Mouse (Mus musculus) hindbrain, embryonic 16.5 days (tissue): Measurements from ENCODE around the gene Col17a1. TPM values are rescaled to one million over a fixed set of nuclear protein-coding genes. Genes with fewer than 3 reads are reported as not detected.

Source experiments
- ATAC-seq: fragments of 200-750 bp; cut with Nextera tagmentation; 2 replicates; pipeline ENCODE4 v1.8.0; 2017; ENCODE audit warnings: moderate TSS enrichment, moderate library complexity
- H3K27ac ChIP-seq: fragments of 300-500 bp; sonication (generic); 2 replicates; pipeline ENCODE4 v1.5.1; 2014; ENCODE audit warnings: low read depth, mild to moderate bottlenecking, control low read depth, low read length, moderate library complexity
- H3K27me3 ChIP-seq: fragments of 300-500 bp; sonication (generic); replicated peaks from 2 replicates; pipeline ENCODE4 v1.6.1; 2014; ENCODE audit warnings: low read length; ENCODE audit not compliant: control insufficient read depth, insufficient read depth
- H3K36me3 ChIP-seq: fragments of 300-500 bp; sonication (generic); 2 replicates; pipeline ENCODE4 v1.6.1; 2014; ENCODE audit warnings: mild to moderate bottlenecking, low read length, moderate library complexity, mixed read lengths; ENCODE audit not compliant: control insufficient read depth, insufficient read depth
- H3K4me1 ChIP-seq: fragments of 300-500 bp; sonication (generic); 2 replicates; pipeline ENCODE4 v1.6.1; 2014; ENCODE audit warnings: low read depth, low read length; ENCODE audit not compliant: control insufficient read depth, insufficient read depth
- H3K4me2 ChIP-seq: fragments of 300-500 bp; sonication (generic); 2 replicates; pipeline ENCODE4 v1.6.1; 2014; ENCODE audit warnings: mild to moderate bottlenecking, low read length, control low read depth, moderate library complexity
- H3K4me3 ChIP-seq: fragments of 300-500 bp; sonication (generic); 2 replicates; pipeline ENCODE4 v1.5.1; 2014; ENCODE audit warnings: mild to moderate bottlenecking, low read length, control low read depth, moderate library complexity
- H3K9ac ChIP-seq: fragments of 300-500 bp; sonication (generic); 2 replicates; pipeline ENCODE4 v1.6.1; 2014; ENCODE audit warnings: low read depth, mild to moderate bottlenecking, control low read depth, low read length, moderate library complexity
- H3K9me3 ChIP-seq: fragments of 300-500 bp; sonication (generic); 2 replicates; pipeline ENCODE4 v1.6.1; 2014; ENCODE audit warnings: mild to moderate bottlenecking, low read length, moderate library complexity; ENCODE audit not compliant: control insufficient read depth
- WGBS: fragments of 180-500 bp; shearing (Covaris S2); extraction: QIAGEN DNeasy Blood & Tissue Kit; methylation state at CpG from one replicate; pipeline ENCODE4 v1.1.7; 2014; 5-methylcytosine and 5-hydroxymethylcytosine counted together
- polyA plus RNA-seq: library from polyadenylated mRNA; unstranded; fragments of >200 nt; fragmentation: Nextera tagmentation; extraction: Ambion mirVana; gene quantifications from 2 replicates; pipeline ENCODE4 v1.2.1, GENCODE M21; 2015

Col17a1 gene
- polyA plus RNA-seq, 1 experiment from 2014 or later: 0.39 TPM

GRCm38 (mm10) chr19:47695725-47696124 lies 3.8 kb upstream of the Col17a1 start:
- Histone ChIP-seq H3K9ac (no peak overlapping the region), H3K4me3 (no peak overlapping the region), H3K9me3 (no peaks in the 10 kb centered on the region), H3K27me3 (no peaks in the 10 kb centered on the region), H3K4me1 (no peaks in the 10 kb centered on the region), H3K36me3 (no peaks in the 10 kb centered on the region), H3K27ac (no peak overlapping the region), H3K4me2 (no peak overlapping the region)
- WGBS: 89% methylated on average over 6 of the region's 6 CpGs
- no peak for ATAC-seq

DNA sequence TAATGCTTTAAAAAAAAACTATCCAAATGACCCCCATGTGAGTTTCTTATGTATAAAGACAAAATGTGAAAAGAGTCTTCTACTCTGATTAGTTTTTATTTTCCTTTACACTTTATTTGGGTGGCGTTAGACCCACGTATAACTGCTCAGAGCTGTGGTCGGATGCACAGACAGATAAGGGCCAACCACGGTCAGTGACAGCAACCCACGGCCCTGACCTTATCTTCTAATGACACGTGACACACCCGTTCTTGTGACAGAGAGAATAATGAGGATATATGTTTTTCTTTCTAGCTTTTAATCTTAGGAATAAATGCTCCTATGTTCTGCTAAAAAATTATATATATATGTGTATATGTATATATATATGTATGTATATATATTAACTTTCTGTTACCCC lies 2.3 kb downstream of the Col17a1 start:
- ATAC-seq: no peak
- Histone ChIP-seq H3K4me3 (no peak overlapping the region), H3K9me3 (no peaks in the 10 kb centered on the region), H3K4me1 (no peaks in the 10 kb centered on the region), H3K4me2 (no peak overlapping the region), H3K27ac (no peak overlapping the region), H3K27me3 (no peaks in the 10 kb centered on the region), H3K36me3 (no peaks in the 10 kb centered on the region), H3K9ac (no peak overlapping the region)
- 91% methylated on average over 7 of the region's 7 CpGs for WGBS

DNA sequence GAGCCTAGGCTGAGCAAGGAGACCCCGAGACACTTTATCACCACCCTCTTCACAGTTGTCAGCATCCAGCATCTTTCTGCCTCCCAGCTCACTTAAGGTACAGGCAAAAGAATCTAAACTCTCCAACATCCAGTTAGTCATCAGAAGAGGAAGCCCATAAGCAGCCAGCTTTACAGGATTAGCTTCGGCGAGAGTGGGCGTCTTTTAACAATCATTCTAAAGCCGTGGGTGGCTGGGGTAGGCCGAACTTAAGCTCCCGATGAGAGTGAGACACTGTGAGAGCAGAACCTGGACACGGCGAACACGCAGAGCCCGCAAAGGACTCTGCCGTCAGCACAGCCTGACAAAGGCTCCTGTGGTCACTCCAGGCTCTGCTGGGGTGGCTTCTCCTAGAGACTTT lies 13.2 kb downstream of the Col17a1 start:
- Histone ChIP-seq H3K4me1 (no peaks in the 10 kb centered on the region), H3K27me3 (no peaks in the 10 kb centered on the region), H3K4me2 (no peak overlapping the region), H3K9ac (no peak overlapping the region), H3K27ac (no peak overlapping the region), H3K9me3 (no peaks in the 10 kb centered on the region), H3K4me3 (no peak overlapping the region), H3K36me3 (no peaks in the 10 kb centered on the region)
- no peak for ATAC-seq
- WGBS: 79% methylated on average over 12 of the region's 12 CpGs

GRCm38 (mm10) chr19:47674419-47674818 lies 17.5 kb downstream of the Col17a1 start:
- no peaks in the 10 kb centered on the region for H3K9me3 ChIP-seq
- H3K9ac ChIP-seq: no peak overlapping the region
- no peaks in the 10 kb centered on the region for H3K36me3 ChIP-seq
- H3K4me1 ChIP-seq: no peaks in the 10 kb centered on the region
- H3K27me3 ChIP-seq: no peaks in the 10 kb centered on the region
- no peak overlapping the region for H3K4me3 ChIP-seq
- no peak for ATAC-seq
- H3K4me2 ChIP-seq: no peak overlapping the region
- WGBS: 41% methylated on average over 8 of the region's 8 CpGs
- no peak overlapping the region for H3K27ac ChIP-seq

- H3K4me3 ChIP-seq: no peak overlapping the region
- no peak overlapping the region for H3K9ac ChIP-seq
- H3K36me3 ChIP-seq: no peaks in the 10 kb centered on the region
- H3K27me3 ChIP-seq: no peaks in the 10 kb centered on the region
- no peak overlapping the region for H3K4me2 ChIP-seq
- no peaks in the 10 kb centered on the region for H3K4me1 ChIP-seq
- H3K27ac ChIP-seq: no peak overlapping the region
- no peak for ATAC-seq
- no peaks in the 10 kb centered on the region for H3K9me3 ChIP-seq
- WGBS: 77% methylated on average over 9 of the region's 9 CpGs
Observed at GRCm38 (mm10) chr19:47668399-47668798, 23.5 kb downstream of the Col17a1 start.

GRCm38 (mm10) chr19:47667601-47668000 lies 24.3 kb downstream of the Col17a1 start:
- no peak for ATAC-seq
- H3K36me3 ChIP-seq: no peaks in the 10 kb centered on the region
- WGBS: 69% methylated on average over 8 of the region's 8 CpGs

DNA sequence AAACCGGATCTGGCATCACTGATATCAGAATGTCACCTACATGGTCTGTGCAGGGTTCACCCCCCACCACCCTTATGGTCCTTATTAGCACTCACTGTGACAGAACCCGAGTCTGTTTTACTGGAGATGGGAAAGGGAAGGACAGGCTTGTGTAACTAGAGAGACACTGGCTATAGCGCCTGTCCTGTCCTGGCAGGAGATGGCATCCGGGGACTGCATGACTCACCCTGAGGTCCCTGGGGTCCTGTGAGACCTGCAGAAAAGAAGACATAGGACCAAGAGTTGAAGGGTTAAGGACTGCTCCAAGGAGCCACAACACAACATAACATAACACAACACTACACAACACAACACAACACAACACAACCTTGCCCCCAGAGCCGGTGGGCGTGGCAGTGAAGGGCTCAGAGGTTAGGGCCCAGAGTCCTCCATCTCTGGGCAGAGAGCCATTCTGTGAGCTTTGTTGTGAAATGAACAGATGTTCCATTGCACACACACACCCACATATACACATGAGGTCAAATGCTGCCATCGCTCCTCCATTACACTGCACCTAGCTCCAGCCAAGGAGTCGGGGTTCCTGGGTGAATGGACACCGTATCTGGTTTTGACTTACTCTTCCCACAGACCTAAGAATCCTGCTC lies 32.0 kb downstream of the Col17a1 start:
- ATAC-seq: no peak
- H3K9ac ChIP-seq: 0 out of 2 replicates have a peak overlapping the region, but pooled peaks have one; percentile 19

More at GRCm38 (mm10) chr19:47667601-47668000, 24.3 kb downstream of the Col17a1 start:
- Histone ChIP-seq H3K9ac (no peak overlapping the region), H3K4me2 (no peak overlapping the region), H3K4me1 (no peaks in the 10 kb centered on the region), H3K27me3 (no peaks in the 10 kb centered on the region), H3K4me3 (no peak overlapping the region), H3K27ac (no peak overlapping the region), H3K9me3 (no peaks in the 10 kb centered on the region)

GRCm38 (mm10) chr19:47658914-47659535 lies 32.9 kb downstream of the Col17a1 start:
- H3K4me2 ChIP-seq: peak overlapping the region; percentile 11; the same call in 1 of the 2 replicates

More for the DNA sequence above, 32.0 kb downstream of the Col17a1 start:
- Histone ChIP-seq H3K27ac (no peak overlapping the region), H3K4me3 (no peak overlapping the region), H3K4me1 (peaks cover 4% of the 10 kb centered on the region), H3K36me3 (no peaks in the 10 kb centered on the region), H3K9me3 (no peaks in the 10 kb centered on the region), H3K4me2 (no peak overlapping the region), H3K27me3 (no peaks in the 10 kb centered on the region)
- 88% methylated on average over 9 of the region's 9 CpGs for WGBS

GRCm38 (mm10) chr19:47654896-47655295 lies 37.0 kb downstream of the Col17a1 start:
- H3K9ac ChIP-seq: no peak overlapping the region
- peaks cover 4% of the 10 kb centered on the region for H3K4me1 ChIP-seq
- H3K27ac ChIP-seq: no peak overlapping the region
- ATAC-seq: no peak
- H3K27me3 ChIP-seq: no peaks in the 10 kb centered on the region
- H3K36me3 ChIP-seq: no peaks in the 10 kb centered on the region
- no peaks in the 10 kb centered on the region for H3K9me3 ChIP-seq
- WGBS: 81% methylated on average over 11 of the region's 11 CpGs
- H3K4me2 ChIP-seq: no peak overlapping the region
- H3K4me3 ChIP-seq: no peak overlapping the region

More at GRCm38 (mm10) chr19:47658914-47659535, 32.9 kb downstream of the Col17a1 start:
- peak overlapping the region; percentile 32; the same call in 1 of the 2 replicates for H3K27ac ChIP-seq
- H3K4me1 ChIP-seq: peaks cover 4% of the 10 kb centered on the region
- no peak overlapping the region for H3K4me3 ChIP-seq
- H3K36me3 ChIP-seq: no peaks in the 10 kb centered on the region
- peak overlapping the region; percentile 51 for H3K9ac ChIP-seq
- no peaks in the 10 kb centered on the region for H3K27me3 ChIP-seq
- H3K9me3 ChIP-seq: no peaks in the 10 kb centered on the region
- ATAC-seq: peak; percentile 93
- WGBS: 13% methylated on average over 5 of the region's 5 CpGs
